In genomic region chr17:88362404-88362803, GRCm38 (mm10) we compare ENCODE assay signal across 19 mouse cellular contexts.
DNase-seq lines count a peak whose midpoint lies in the region; TF ChIP-seq lines count a peak whose summit lies in the region.
"Had no signal": no experiment of that assay in that cellular context is flagged by ENCODE, and none has a peak within 500 bp of the region (broad histone marks: within the 10 kb centered on the region; RNA-seq: fewer than 3 reads in every experiment).

No protein-coding gene starts in this region.

- peak overlapping the region; percentile 28; the same call in 1 of the 2 replicates for H3K4me3 ChIP-seq in testis, adult 2 months (ENCODE audit: control insufficient read depth, low read depth, low read length)
- no peak overlapping the region for H3K4me3 ChIP-seq in limb, embryonic 10.5 days
- H3K4me3 ChIP-seq: embryonic facial prominence, embryonic 13.5 days; embryonic facial prominence, embryonic 15.5 days; erythroblast, embryonic 14.5 days; forebrain, embryonic 10.5 days; forebrain, embryonic 12.5 days had no signal

- H3K4me1 ChIP-seq in testis, adult 2 months (ENCODE audit: control insufficient read depth, insufficient read depth, low read length) = peaks cover 3% of the 10 kb centered on the region; the same call in 1 of the 2 replicates
- no peaks in the 10 kb centered on the region for H3K4me1 ChIP-seq in limb, embryonic 10.5 days
- H3K4me1 ChIP-seq: embryonic facial prominence, embryonic 13.5 days; embryonic facial prominence, embryonic 15.5 days; forebrain, embryonic 10.5 days; forebrain, embryonic 12.5 days had no signal

- TF ChIP-seq CTCF in testis, adult 2 months (IDR thresholded peaks at IDR 0.05; ENCODE audit: control insufficient read depth, insufficient read depth, insufficient replicate concordance, low read depth, low read length) = no peak

- 95% methylated on average over 11 of the region's 11 CpGs for WGBS in limb, embryonic 10.5 days

- H3K27ac ChIP-seq in testis, adult 2 months (ENCODE audit: control insufficient read depth, insufficient read depth, low read depth, low read length) = no peak overlapping the region
- no peak overlapping the region for H3K27ac ChIP-seq in limb, embryonic 10.5 days
- H3K27ac ChIP-seq: embryonic facial prominence, embryonic 13.5 days; embryonic facial prominence, embryonic 15.5 days; forebrain, embryonic 10.5 days; forebrain, embryonic 12.5 days had no signal

- no peaks in the 10 kb centered on the region for H3K36me3 ChIP-seq in testis, adult 2 months (ENCODE audit: control insufficient read depth, insufficient read depth, low read length)
- H3K36me3 ChIP-seq in limb, embryonic 10.5 days = no peaks in the 10 kb centered on the region
- H3K36me3 ChIP-seq: embryonic facial prominence, embryonic 13.5 days; embryonic facial prominence, embryonic 15.5 days; forebrain, embryonic 10.5 days; forebrain, embryonic 12.5 days had no signal

- no peak for TF ChIP-seq POLR2A in testis, adult 2 months (IDR thresholded peaks at IDR 0.05; ENCODE audit: control insufficient read depth, low read depth, low read length)

- no peaks in the 10 kb centered on the region for H3K27me3 ChIP-seq in testis, adult 2 months (ENCODE audit: control insufficient read depth, insufficient read depth, low read length)
- no peaks in the 10 kb centered on the region for H3K27me3 ChIP-seq in limb, embryonic 10.5 days (ENCODE audit: low read depth, poor library complexity, severe bottlenecking)
- H3K27me3 ChIP-seq: embryonic facial prominence, embryonic 13.5 days; embryonic facial prominence, embryonic 15.5 days; forebrain, embryonic 12.5 days had no signal

- DNase-seq in testis, postnatal 10 days (ENCODE audit: low spot score) = no peak
- DNase-seq in ZHBTc4 (ENCODE audit: low read depth, low spot score) = peak; percentile 71
- DNase-seq in urinary bladder, postnatal 25 days (ENCODE audit: low spot score) = no peak
- no peak for DNase-seq in limb, embryonic 10.5 days (ENCODE audit: low spot score)
- DNase-seq: adrenal gland, adult 2 months; adrenal gland, postnatal 10 days; adrenal gland, postnatal 25 days; cerebellum, adult 11 months; cerebellum, adult 18-20 months; cerebellum, adult 8-10 months; cerebellum, postnatal 14 days; cerebellum, postnatal 36 days; embryo, embryonic 11 days had no signal

- no peaks in the 10 kb centered on the region for H3K9me3 ChIP-seq in limb, embryonic 10.5 days (replicated peaks)
- H3K9me3 ChIP-seq: embryonic facial prominence, embryonic 13.5 days; embryonic facial prominence, embryonic 15.5 days; forebrain, embryonic 10.5 days; forebrain, embryonic 12.5 days had no signal
